8 mouse cellular contexts compared by ENCODE assay signal in the genomic region with DNA sequence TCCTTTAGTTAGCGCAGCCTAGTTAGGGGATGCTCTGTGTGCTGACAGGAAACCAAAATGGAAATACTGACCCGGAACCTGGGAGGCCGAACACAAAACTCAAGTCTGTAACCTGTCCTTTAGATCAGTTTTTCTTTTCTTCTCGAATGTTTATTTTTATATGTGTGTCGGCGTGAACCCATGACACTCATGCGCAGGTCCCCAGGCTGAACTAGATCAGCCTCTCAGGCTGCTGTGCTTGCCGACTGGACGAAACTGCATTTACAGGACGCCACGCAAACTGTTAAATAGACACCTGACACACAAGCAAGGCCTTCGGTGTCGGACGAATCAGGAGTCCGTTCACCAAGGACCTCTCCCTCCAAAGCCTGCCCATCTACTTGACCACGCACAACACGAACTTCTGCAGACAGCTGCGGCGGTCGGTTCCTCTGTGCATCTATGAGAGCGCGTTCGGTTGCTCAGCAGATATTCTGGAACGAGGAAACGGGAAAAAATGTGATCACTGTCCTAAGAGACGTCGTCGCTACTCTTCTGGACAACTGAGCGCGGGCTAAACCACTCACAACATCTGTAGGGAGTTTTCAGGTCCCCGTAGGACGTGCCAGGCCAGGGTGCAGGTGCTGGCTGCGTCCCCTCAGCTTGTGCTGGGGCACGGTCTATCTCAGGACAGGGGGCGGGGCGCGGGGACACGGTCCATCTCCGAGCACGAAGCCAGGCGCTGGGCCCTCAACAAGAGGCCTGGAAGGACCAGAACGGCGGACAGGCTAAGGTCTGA. TPM values are rescaled to one million over a fixed set of nuclear protein-coding genes. Genes with fewer than 3 reads are reported as not detected.
DNase-seq lines count a peak whose midpoint lies in the region; ATAC-seq and TF ChIP-seq lines count a peak whose summit lies in the region.

No protein-coding gene starts in this region.

- no peak for TF ChIP-seq EP300 in heart, postnatal 0 days (IDR thresholded peaks at IDR 0.05; ENCODE audit: low read depth)

- 0 out of 2 replicates have a peak, but pooled peaks cover 10% of the 10 kb centered on the region for H3K27me3 ChIP-seq in heart, embryonic 10.5 days (ENCODE audit: insufficient read depth, poor library complexity, severe bottlenecking)
- H3K27me3 ChIP-seq in heart, postnatal 0 days (ENCODE audit: control insufficient read depth, insufficient read depth, low read length), result 0 out of 2 replicates have a peak, but pooled peaks cover 3% of the 10 kb centered on the region

- peak overlapping the region; percentile 84 for H3K4me2 ChIP-seq in heart, postnatal 0 days (ENCODE audit: low read depth, low read length)

- peak overlapping the region; percentile 98 for H3K27ac ChIP-seq in heart, embryonic 10.5 days
- H3K27ac ChIP-seq in heart, postnatal 0 days (ENCODE audit: low read depth), result peak overlapping the region; percentile 80

- DNase-seq in heart, embryonic 10.5 days (ENCODE audit: low spot score), result no peak
- no peak for DNase-seq in heart, adult 8-10 months (ENCODE audit: low spot score)
- peak; percentile 13 for DNase-seq in thymus, postnatal 0 days (ENCODE audit: low spot score)
- DNase-seq in thymus, postnatal 4 days, result no peak
- no peak for DNase-seq in heart, postnatal 0 days (ENCODE audit: low spot score)
- DNase-seq in left cerebral cortex, postnatal 10 days (ENCODE audit: extremely low spot score in 1 of 2, low spot score in 2 of 2), result no peak
- no peak for DNase-seq in ovary, adult 18-20 months (ENCODE audit: low spot score)

- peaks cover 20% of the 10 kb centered on the region for H3K36me3 ChIP-seq in heart, embryonic 10.5 days
- H3K36me3 ChIP-seq in heart, postnatal 0 days (replicated peaks; ENCODE audit: control insufficient read depth, insufficient read depth, low read length), result peaks cover 21% of the 10 kb centered on the region

- peaks cover 24% of the 10 kb centered on the region for H3K4me1 ChIP-seq in heart, embryonic 10.5 days
- peaks cover 8% of the 10 kb centered on the region; the same call in 1 of the 2 replicates for H3K4me1 ChIP-seq in heart, postnatal 0 days (ENCODE audit: control insufficient read depth, insufficient read depth)

- H3K9me3 ChIP-seq in heart, embryonic 10.5 days, result no peaks in the 10 kb centered on the region
- no peaks in the 10 kb centered on the region for H3K9me3 ChIP-seq in heart, postnatal 0 days (replicated peaks; ENCODE audit: control insufficient read depth, low read length)

- H3K4me3 ChIP-seq in heart, embryonic 10.5 days, result peak overlapping the region; percentile 93
- H3K4me3 ChIP-seq in heart, postnatal 0 days (ENCODE audit: low read depth, low read length), result peak overlapping the region; percentile 91

- peak overlapping the region; percentile 92; the same call in 1 of the 2 replicates for H3K9ac ChIP-seq in heart, postnatal 0 days (replicated peaks; ENCODE audit: low read depth, low read length)

- no peak for TF ChIP-seq CTCF in heart, postnatal 0 days (IDR thresholded peaks at IDR 0.05; ENCODE audit: low read depth)

- intact Hi-C loops in left cerebral cortex, postnatal 10 days (cut with DNase I), result loop anchor here (5.0 kb wide), 1 partner anchor 62 kb away; a partner anchor contains a TSS

- WGBS in heart, embryonic 10.5 days, result 10% methylated on average over 43 of the region's 43 CpGs
- 12% methylated on average over 43 of the region's 43 CpGs for WGBS in heart, postnatal 0 days

- ATAC-seq in heart, postnatal 0 days (ENCODE audit: insufficient read depth, low read depth), result no peak
- ATAC-seq in megakaryocyte, adult 5-6 weeks (ENCODE audit: poor library complexity, severe bottlenecking), result peak; percentile 26

RNA-seq across cellular contexts. Expression of a gene that starts 0.7 kb away (rescaled TPM):
- polyA plus RNA-seq in heart, embryonic 10.5 days (2016; fragmentation: Nextera tagmentation; extraction: Ambion mirVana), result 209 and 212 TPM in 2 replicates
- 100 to 1,000 TPM; 170 to 189 (median 183) TPM for total RNA-seq in heart, adult 8-10 months (2022)
- polyA plus RNA-seq in thymus, postnatal 0 days (2015; fragmentation: Nextera tagmentation; extraction: Ambion mirVana), result 266 and 303 TPM in 2 replicates
- total RNA-seq in heart, postnatal 0 days (2014; rRNA removed; ENCODE audit: low replicate concordance), result 234 and 284 TPM in 2 replicates
- 213 and 214 TPM in 2 replicates for polyA plus RNA-seq in heart, postnatal 0 days (2015; fragmentation: Nextera tagmentation; extraction: Ambion mirVana)
- 576 and 578 TPM in 2 replicates for total RNA-seq in megakaryocyte, adult 5-6 weeks (2015)
- total RNA-seq in megakaryocyte, adult 5-6 weeks (2017), result 242 and 284 TPM in 2 replicates
- 10 to 100 TPM; 75.3 to 76.8 TPM for total RNA-seq in left cerebral cortex, postnatal 10 days (2021)

RNA-seq across cellular contexts. Expression of a gene that starts 14.6 kb away (rescaled TPM):
- polyA plus RNA-seq in heart, embryonic 10.5 days (2016; fragmentation: Nextera tagmentation; extraction: Ambion mirVana), result 2.0 and 2.1 TPM in 2 replicates
- 10 to 100 TPM; 11.1 to 17.3 (median 13.8) TPM for total RNA-seq in heart, adult 8-10 months (2022)
- 18.7 and 21.6 TPM in 2 replicates for polyA plus RNA-seq in thymus, postnatal 0 days (2015; fragmentation: Nextera tagmentation; extraction: Ambion mirVana)
- 6.0 and 18.8 TPM in 2 replicates for total RNA-seq in heart, postnatal 0 days (2014; rRNA removed; ENCODE audit: low replicate concordance)
- 3.2 and 5.2 TPM in 2 replicates for polyA plus RNA-seq in heart, postnatal 0 days (2015; fragmentation: Nextera tagmentation; extraction: Ambion mirVana)
- 1.0 and 1.1 TPM in 2 replicates for total RNA-seq in megakaryocyte, adult 5-6 weeks (2015)
- 0.37 and 0.73 TPM in 2 replicates for total RNA-seq in megakaryocyte, adult 5-6 weeks (2017)
- 100 to 1,000 TPM; 102 to 120 TPM for total RNA-seq in left cerebral cortex, postnatal 10 days (2021)

RNA-seq across cellular contexts. Expression of a gene that starts 22.3 kb away (rescaled TPM):
- 16.2 and 16.9 TPM in 2 replicates for polyA plus RNA-seq in heart, embryonic 10.5 days (2016; fragmentation: Nextera tagmentation; extraction: Ambion mirVana)
- 10 to 100 TPM; 10.9 to 20.2 (median 11.9) TPM for total RNA-seq in heart, adult 8-10 months (2022)
- polyA plus RNA-seq in thymus, postnatal 0 days (2015; fragmentation: Nextera tagmentation; extraction: Ambion mirVana), result 4.8 TPM in 2 replicates
- total RNA-seq in heart, postnatal 0 days (2014; rRNA removed; ENCODE audit: low replicate concordance), result 20.5 and 27.6 TPM in 2 replicates
- polyA plus RNA-seq in heart, postnatal 0 days (2015; fragmentation: Nextera tagmentation; extraction: Ambion mirVana), result 15.9 and 19.0 TPM in 2 replicates
- 1.1 and 3.2 TPM in 2 replicates for total RNA-seq in megakaryocyte, adult 5-6 weeks (2015)
- total RNA-seq in megakaryocyte, adult 5-6 weeks (2017), result 0.51 and 4.5 TPM in 2 replicates
- 1 to 10 TPM; 2.4 to 2.6 TPM for total RNA-seq in left cerebral cortex, postnatal 10 days (2021)

RNA-seq across cellular contexts. Expression of a gene that starts 54.9 kb away (rescaled TPM):
- polyA plus RNA-seq in heart, embryonic 10.5 days (2016; fragmentation: Nextera tagmentation; extraction: Ambion mirVana), result 4.3 and 10.3 TPM in 2 replicates
- total RNA-seq in heart, adult 8-10 months (2022), result 1 to 10 TPM in 2 of 4 experiments, under 1 TPM in 2; 0.84 to 2.6 (median 1.1) TPM
- 33.1 and 45.9 TPM in 2 replicates for polyA plus RNA-seq in thymus, postnatal 0 days (2015; fragmentation: Nextera tagmentation; extraction: Ambion mirVana)
- 0.42 TPM in 1 of 2 replicates, not detected in the other for total RNA-seq in heart, postnatal 0 days (2014; rRNA removed; ENCODE audit: low replicate concordance)
- polyA plus RNA-seq in heart, postnatal 0 days (2015; fragmentation: Nextera tagmentation; extraction: Ambion mirVana), result 0.56 and 0.68 TPM in 2 replicates
- 309 and 324 TPM in 2 replicates for total RNA-seq in megakaryocyte, adult 5-6 weeks (2015)
- total RNA-seq in megakaryocyte, adult 5-6 weeks (2017), result 275 and 304 TPM in 2 replicates
- total RNA-seq in left cerebral cortex, postnatal 10 days (2021), result 1 to 10 TPM; 5.1 to 5.6 TPM
